Mouse (Mus musculus) spleen, adult 12 weeks (tissue): ENCODE results near the gene Adcy10.
A peak's percentile ranks its signal among the peaks of the same experiment; 100 is the strongest.

Source experiments
- DNase-seq: peaks from one replicate; pipeline ENCODE4 v3.0.0; 2022; ENCODE audit warnings: low spot score

Adcy10 gene

GRCm38 (mm10) chr1:165536079-165536675 is 51.2 kb downstream of the Adcy10 start:
- DNase-seq = no peak

- DNase-seq = no peak
Measured at GRCm38 (mm10) chr1:165537241-165537807, 52.3 kb downstream of the Adcy10 start.

- no peak for DNase-seq
Measured at GRCm38 (mm10) chr1:165556711-165557110, 71.7 kb downstream of the Adcy10 start.

GRCm38 (mm10) chr1:165559073-165559472 is 74.1 kb downstream of the Adcy10 start:
- DNase-seq = no peak

GRCm38 (mm10) chr1:165565283-165565682 is 80.3 kb downstream of the Adcy10 start:
- no peak for DNase-seq

GRCm38 (mm10) chr1:165567466-165567865 is 82.5 kb downstream of the Adcy10 start:
- no peak for DNase-seq

- DNase-seq = no peak
Measured at GRCm38 (mm10) chr1:165576005-165576404, 91.0 kb downstream of the Adcy10 start.

- DNase-seq = no peak
Measured at GRCm38 (mm10) chr1:165576459-165577112, 91.6 kb downstream of the Adcy10 start.

- no peak for DNase-seq
Measured at GRCm38 (mm10) chr1:165579332-165579731, 94.3 kb downstream of the Adcy10 start.

- no peak for DNase-seq
Measured at GRCm38 (mm10) chr1:165581255-165581654, 96.3 kb downstream of the Adcy10 start.

GRCm38 (mm10) chr1:165583529-165584184 is 98.7 kb downstream of the Adcy10 start:
- peak; percentile 50 for DNase-seq

- no peak for DNase-seq
Measured at GRCm38 (mm10) chr1:165585389-165586104, 100.6 kb downstream of the Adcy10 start.

- no peak for DNase-seq
Measured at GRCm38 (mm10) chr1:165586366-165586765, 101.4 kb downstream of the Adcy10 start.

GRCm38 (mm10) chr1:165587845-165588244 is 102.9 kb downstream of the Adcy10 start:
- no peak for DNase-seq

GRCm38 (mm10) chr1:165589280-165590048 is 104.5 kb downstream of the Adcy10 start:
- DNase-seq = no peak

- no peak for DNase-seq
Measured at GRCm38 (mm10) chr1:165590760-165591159, 105.8 kb downstream of the Adcy10 start.

GRCm38 (mm10) chr1:165592295-165593082 is 107.5 kb downstream of the Adcy10 start:
- no peak for DNase-seq

GRCm38 (mm10) chr1:165594699-165595421 is 109.9 kb downstream of the Adcy10 start:
- DNase-seq = no peak

GRCm38 (mm10) chr1:165601775-165602280 is 116.8 kb downstream of the Adcy10 start:
- no peak for DNase-seq

- no peak for DNase-seq
Measured at GRCm38 (mm10) chr1:165603218-165603617, 118.2 kb downstream of the Adcy10 start.
